Mouse (Mus musculus) cerebellum, adult 2 months (tissue): ENCODE measurements around the gene Pip5k1a. TPM values are rescaled to one million over a fixed set of nuclear protein-coding genes. Genes with fewer than 3 reads are reported as not detected.

Source experiments
- DNase-seq, 2 experiments: peaks; one replicate each; pipeline ENCODE4 v3.0.0; 2021
- H3K27ac ChIP-seq: fragments of 200-500 bp; 2 replicates; pipeline ENCODE4 v1.5.1; 2012; ENCODE audit warnings: low read length, control low read depth, inconsistent platforms; ENCODE audit not compliant: insufficient read depth
- H3K27me3 ChIP-seq: fragments of 200-500 bp; 2 replicates; pipeline ENCODE4 v1.6.1; 2012; ENCODE audit warnings: inconsistent platforms, mild to moderate bottlenecking, low read length, moderate library complexity; ENCODE audit not compliant: control insufficient read depth, insufficient read depth
- H3K4me1 ChIP-seq: fragments of 200-500 bp; 2 replicates; pipeline ENCODE4 v1.6.1; 2011; ENCODE audit warnings: low read length; ENCODE audit not compliant: control insufficient read depth, insufficient read depth
- H3K4me3 ChIP-seq: fragments of 200-500 bp; replicated peaks from 2 replicates; pipeline ENCODE3; 2011; ENCODE audit warnings: mild to moderate bottlenecking, low read depth, low read length, control low read depth; ENCODE audit not compliant: insufficient read depth
- CTCF ChIP-seq: fragments of 200-500 bp; IDR thresholded peaks from 2 replicates; pipeline ENCODE4 v1.5.1; 2011; ENCODE audit warnings: low read depth, mild to moderate bottlenecking, control low read depth, low read length, moderate library complexity, borderline replicate concordance; ENCODE audit not compliant: insufficient read depth
- POLR2A ChIP-seq: fragments of 200-500 bp; IDR thresholded peaks from 2 replicates; pipeline ENCODE4 v1.6.1; 2011; ENCODE audit warnings: low read length, control low read depth, borderline replicate concordance; ENCODE audit not compliant: insufficient read depth
- WGBS: fragments of 180-500 bp; shearing (Covaris S2); methylation state at CpG from one replicate; pipeline ENCODE4 v1.1.7; 2018; 5-methylcytosine and 5-hydroxymethylcytosine counted together
- polyA plus RNA-seq: library from polyadenylated mRNA; depleted of rRNA; stranded (reverse); fragments of >200 nt; gene quantifications from 2 replicates; pipeline ENCODE4 v1.2.3, GENCODE M21; 2012; rRNA removed

The Pip5k1a gene
- polyA plus RNA-seq, 1 experiment: 26.6 TPM

DNA sequence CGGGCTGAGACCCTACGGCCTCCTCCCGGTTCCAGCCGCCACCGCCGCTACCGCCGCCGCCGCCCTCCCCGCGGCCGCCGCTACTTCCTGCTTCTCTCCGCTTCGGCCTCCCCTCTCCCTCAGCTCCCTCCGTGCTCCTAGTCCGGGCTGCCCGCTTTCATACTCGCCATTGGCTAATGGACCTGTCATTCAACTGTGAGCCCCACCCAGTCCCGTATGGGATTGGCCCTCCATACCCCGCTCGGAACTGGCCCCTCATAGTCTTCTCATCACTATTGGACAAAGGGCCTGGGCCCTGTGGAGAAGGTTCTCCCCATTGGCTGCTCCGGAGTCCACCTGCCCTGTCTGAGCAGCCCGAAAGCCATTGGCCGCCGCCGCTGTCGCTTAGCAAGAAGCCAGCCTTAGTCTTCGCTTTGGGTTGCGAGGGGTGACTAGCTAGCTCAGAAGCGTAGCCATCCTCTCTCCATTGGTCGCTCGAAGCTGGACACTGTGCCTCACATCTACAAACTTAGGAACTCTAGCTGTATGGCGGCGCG, 91.3 kb downstream of the Pip5k1a start, which contains the start of gene Zfp687:
Gene Zfp687 (minus strand): TSS at position 112 of the 536 bp plus-strand sequence.
- H3K27ac ChIP-seq: peak within 1 kb of the TSS; percentile 87
- under 1% methylated on average over 30 of the region's 37 CpGs for WGBS
- no peak for TF ChIP-seq CTCF
- peak; percentile 90 for TF ChIP-seq POLR2A
- DNase-seq: peak; percentile 100
- H3K4me3 ChIP-seq: peak within 1 kb of the TSS; percentile 86
- no peaks in the 10 kb centered on the region for H3K27me3 ChIP-seq
- peaks cover 24% of the 10 kb centered on the region for H3K4me1 ChIP-seq

DNA sequence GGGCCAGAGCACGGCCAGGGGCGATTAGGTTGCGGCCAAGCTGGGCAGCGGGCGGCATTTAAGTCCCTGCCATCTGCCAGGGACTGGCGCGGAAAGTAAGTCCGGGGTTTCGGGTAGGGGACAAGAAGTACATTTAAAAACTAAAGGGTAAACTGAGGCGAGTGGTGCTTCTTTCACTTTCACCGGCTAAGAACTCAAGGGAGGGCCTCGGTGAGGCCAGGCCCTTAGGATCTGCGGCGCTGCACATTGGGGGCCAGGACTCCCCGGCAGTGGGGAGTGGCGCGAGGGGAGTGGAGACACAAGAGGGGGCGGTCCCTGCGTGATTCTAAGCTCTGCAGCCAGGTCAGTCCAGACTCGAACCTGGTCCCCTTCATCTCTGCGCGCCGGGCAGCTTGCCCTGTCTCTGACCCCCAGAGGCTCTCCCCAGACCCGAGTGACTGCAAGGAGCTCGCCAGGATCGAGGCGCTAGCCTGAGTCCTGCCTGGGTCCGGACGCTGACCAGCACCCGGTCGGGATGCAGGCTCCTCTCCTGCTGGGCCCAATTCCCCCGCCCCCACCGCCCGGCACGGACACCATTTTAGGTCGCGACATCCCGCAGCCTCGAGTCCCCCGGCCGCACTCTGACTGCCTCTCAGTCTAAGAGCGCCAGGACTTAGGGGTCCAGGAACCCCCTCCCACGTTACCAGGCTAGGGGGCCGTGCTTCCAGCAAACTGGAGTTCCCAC, 92.1 kb downstream of the Pip5k1a start:
- peak overlapping the region; percentile 76 for H3K4me3 ChIP-seq
- peaks cover 31% of the 10 kb centered on the region for H3K4me1 ChIP-seq
- TF ChIP-seq CTCF (no peak), POLR2A (no peak)
- WGBS: under 1% methylated on average over 44 of the region's 44 CpGs
- H3K27ac ChIP-seq: peak overlapping the region; percentile 55
- H3K27me3 ChIP-seq: no peaks in the 10 kb centered on the region
- DNase-seq: peak; percentile 65 to 73

DNA sequence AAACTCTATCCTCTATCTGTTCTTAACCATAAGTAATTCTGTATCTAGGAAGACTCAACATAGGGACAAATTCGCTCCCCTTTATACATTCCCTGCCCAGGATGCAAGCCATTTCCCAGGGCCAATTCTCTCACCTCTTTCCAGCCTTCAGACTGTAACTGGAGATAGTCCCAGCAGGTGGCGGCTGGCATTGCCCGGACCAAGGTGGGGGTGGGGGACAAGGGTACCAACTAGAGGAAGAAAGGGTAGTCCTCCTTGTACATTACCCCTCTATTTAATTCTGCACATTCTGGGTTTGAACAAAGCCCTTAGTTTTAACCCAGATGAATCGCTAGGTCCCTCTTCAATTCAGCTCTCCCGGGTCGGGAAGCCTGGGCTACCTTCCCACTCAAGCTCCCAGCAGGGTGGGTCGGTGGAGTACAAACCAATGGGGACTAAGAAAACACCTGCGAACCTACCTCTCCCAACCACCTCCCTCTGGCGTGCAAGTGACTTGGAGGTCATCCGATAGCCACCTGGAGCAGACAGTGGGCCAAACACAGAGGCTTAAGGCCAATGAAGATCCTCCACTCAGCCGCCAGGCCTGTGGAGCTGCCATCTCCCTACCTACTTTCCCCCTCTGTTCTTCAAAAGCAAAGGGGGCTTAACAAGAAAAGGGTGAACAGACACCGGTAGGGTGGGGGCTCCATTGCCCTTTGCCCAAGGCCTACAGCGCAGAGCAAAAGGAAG, 92.9 kb downstream of the Pip5k1a start:
- peak; percentile 78 to 84 for DNase-seq
- WGBS: 4% methylated on average over 13 of the region's 13 CpGs
- Histone ChIP-seq H3K4me3 (peak overlapping the region; percentile 76), H3K27ac (peak overlapping the region; percentile 67), H3K27me3 (no peaks in the 10 kb centered on the region), H3K4me1 (peaks cover 38% of the 10 kb centered on the region)
- TF ChIP-seq CTCF: no peak; the same call in 1 of the 2 replicates
- 0 out of 2 replicates have a peak, but pooled peaks have one; percentile 17 for TF ChIP-seq POLR2A

DNA sequence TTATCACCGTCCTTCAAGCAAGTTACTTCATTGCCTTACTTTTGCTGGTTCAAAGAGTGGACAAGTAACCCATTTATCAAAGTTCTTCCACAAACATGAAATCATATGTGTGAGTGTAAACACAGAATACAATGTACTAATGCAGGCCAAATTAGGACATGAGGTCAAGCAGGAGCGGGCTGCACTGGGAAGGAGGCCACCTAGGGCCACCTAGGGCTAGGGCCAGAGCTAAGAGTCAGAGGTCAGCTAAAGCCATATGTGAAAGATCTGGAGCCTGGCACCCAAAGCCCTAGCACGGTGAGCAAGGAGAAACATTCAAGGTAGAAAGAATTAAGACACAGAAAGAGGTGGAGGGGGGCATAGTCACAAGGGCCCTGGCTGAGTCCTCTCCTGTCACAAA, 93.7 kb downstream of the Pip5k1a start:
- Histone ChIP-seq H3K27ac (peak overlapping the region; percentile 67), H3K4me1 (peaks cover 38% of the 10 kb centered on the region), H3K4me3 (peak overlapping the region; percentile 76), H3K27me3 (no peaks in the 10 kb centered on the region)
- TF ChIP-seq POLR2A (no peak), CTCF (no peak)
- WGBS: 33% methylated on average over 3 of the region's 3 CpGs
- DNase-seq: no peak

DNA sequence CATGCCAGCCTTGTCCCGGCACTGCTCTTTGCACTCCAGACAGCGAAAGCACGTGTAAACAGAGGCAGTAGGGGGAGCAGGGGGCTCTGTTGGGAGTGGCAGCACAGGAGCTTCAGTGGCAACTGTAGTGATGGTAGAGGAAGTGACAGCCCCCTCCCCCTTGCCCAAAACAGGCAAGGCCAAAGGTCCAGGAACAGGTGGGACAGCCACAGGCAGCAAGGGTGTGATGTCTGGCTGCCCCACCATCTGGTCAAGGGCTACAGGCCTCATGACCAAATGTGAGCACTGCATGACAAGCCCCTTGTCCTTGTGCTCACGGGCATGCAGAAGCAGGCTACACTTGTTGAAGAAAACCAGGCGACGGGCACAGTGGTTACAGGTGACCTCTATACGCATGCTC, 96.3 kb downstream of the Pip5k1a start:
- peak; percentile 46 for DNase-seq
- Histone ChIP-seq H3K27me3 (no peaks in the 10 kb centered on the region), H3K27ac (no peak overlapping the region), H3K4me1 (peaks cover 45% of the 10 kb centered on the region), H3K4me3 (no peak overlapping the region)
- TF ChIP-seq CTCF: no peak
- no peak for TF ChIP-seq POLR2A
- WGBS: 28% methylated on average over 7 of the region's 7 CpGs

Other genes with a start within 250 kb of the Pip5k1a start
- 298 and 301 TPM in 2 replicates for gene Psmb4, start 220.0 kb downstream of the Pip5k1a start, polyA plus RNA-seq
- 12.5 and 15.4 TPM in 2 replicates for gene Selenbp1, start 173.9 kb downstream of the Pip5k1a start, polyA plus RNA-seq
- 30.1 and 36.1 TPM in 2 replicates for gene Rfx5, start 152.9 kb downstream of the Pip5k1a start, polyA plus RNA-seq
- 68.4 and 68.9 TPM in 2 replicates for gene Pi4kb, start 132.2 kb downstream of the Pip5k1a start, polyA plus RNA-seq
- gene Zfp687, start 91.5 kb downstream of the Pip5k1a start, polyA plus RNA-seq: 40.9 and 43.8 TPM in 2 replicates
- 227 and 245 TPM in 2 replicates for gene Psmd4, start 64.3 kb downstream of the Pip5k1a start, polyA plus RNA-seq
- 71.6 and 71.7 TPM in 2 replicates for gene Vps72, start 4.1 kb upstream of the Pip5k1a start, polyA plus RNA-seq
- gene Tmod4, start 17.5 kb upstream of the Pip5k1a start, polyA plus RNA-seq: 1.0 and 1.2 TPM in 2 replicates
- gene Scnm1, start 27.1 kb upstream of the Pip5k1a start, polyA plus RNA-seq: 134 and 139 TPM in 2 replicates
- gene Lysmd1, start 27.2 kb upstream of the Pip5k1a start, polyA plus RNA-seq: 31.8 and 34.9 TPM in 2 replicates
- 1.3 and 2.0 TPM in 2 replicates for gene Tnfaip8l2, start 35.4 kb upstream of the Pip5k1a start, polyA plus RNA-seq
- 40.5 and 42.9 TPM in 2 replicates for gene Sema6c, start 53.5 kb upstream of the Pip5k1a start, polyA plus RNA-seq
- gene Gabpb2, start 111.0 kb upstream of the Pip5k1a start, polyA plus RNA-seq: 30.6 and 34.0 TPM in 2 replicates
- 74.0 and 75.0 TPM in 2 replicates for gene Cdc42se1, start 121.8 kb upstream of the Pip5k1a start, polyA plus RNA-seq
- 339 and 352 TPM in 2 replicates for gene Mllt11, start 125.2 kb upstream of the Pip5k1a start, polyA plus RNA-seq
- gene Gm128, start 134.7 kb upstream of the Pip5k1a start, polyA plus RNA-seq: 0.75 and 0.90 TPM in 2 replicates
- gene Bnipl, start 144.3 kb upstream of the Pip5k1a start, polyA plus RNA-seq: 1.8 and 1.9 TPM in 2 replicates
- gene Mindy1, start 174.4 kb upstream of the Pip5k1a start, polyA plus RNA-seq: 96.8 and 103 TPM in 2 replicates
- gene Prune1, start 175.1 kb upstream of the Pip5k1a start, polyA plus RNA-seq: 43.2 and 47.6 TPM in 2 replicates
- gene Anxa9, start 200.2 kb upstream of the Pip5k1a start, polyA plus RNA-seq: 1.2 and 1.5 TPM in 2 replicates
- gene Cers2, start 207.9 kb upstream of the Pip5k1a start, polyA plus RNA-seq: 133 and 142 TPM in 2 replicates